7 mouse cellular contexts compared by ENCODE assay signal in the genomic region with DNA sequence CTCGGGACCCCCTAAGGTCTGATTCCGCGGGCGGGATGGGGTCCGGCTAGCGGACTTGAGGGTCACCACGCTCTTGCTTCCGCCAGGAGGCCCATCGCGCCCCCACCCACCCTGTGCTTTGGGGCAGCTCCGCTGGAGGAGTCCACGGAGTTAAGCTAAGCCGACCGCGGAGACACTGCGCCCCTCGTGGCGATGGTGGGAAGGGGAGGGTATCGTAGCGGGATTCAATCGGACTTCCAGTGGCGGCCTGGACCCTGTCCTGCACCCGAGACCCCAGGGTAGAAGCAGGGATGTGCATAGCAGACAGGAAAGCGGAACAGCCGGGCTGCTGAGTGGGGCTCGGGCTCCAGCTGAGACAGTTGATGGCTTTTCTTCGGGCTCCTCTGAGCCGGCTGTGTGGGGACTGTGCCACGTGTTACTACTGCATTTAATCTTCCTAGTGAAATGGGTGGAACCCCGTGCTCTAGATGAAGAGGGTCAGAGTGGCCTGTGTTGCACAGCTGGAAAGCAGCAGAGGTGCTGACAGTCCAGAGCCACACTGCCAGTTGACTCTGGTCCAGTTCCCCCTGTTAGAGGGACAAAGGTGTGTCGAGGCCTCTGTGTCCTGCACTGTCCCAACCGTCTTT. TPM values are rescaled to one million over a fixed set of nuclear protein-coding genes. Genes with fewer than 3 reads are reported as not detected.
A peak's percentile ranks its signal among the peaks of the same experiment; 100 is the strongest.
DNase-seq lines count a peak whose midpoint lies in the region; ATAC-seq and TF ChIP-seq lines count a peak whose summit lies in the region.

No protein-coding gene starts in this region.

- peak; percentile 11; the same call in 1 of the 2 replicates for ATAC-seq in limb, embryonic 15.5 days (ENCODE audit: insufficient number of reproducible peaks, low FRiP score, low TSS enrichment, low read depth)
- ATAC-seq in midbrain, embryonic 16.5 days = peak; percentile 49
- peak; percentile 45 for ATAC-seq in stomach, embryonic 15.5 days (ENCODE audit: insufficient read depth, low FRiP score, low read depth)

- H3K9me3 ChIP-seq in embryonic facial prominence, embryonic 10.5 days = no peaks in the 10 kb centered on the region
- H3K9me3 ChIP-seq in limb, embryonic 15.5 days = no peaks in the 10 kb centered on the region
- H3K9me3 ChIP-seq in midbrain, embryonic 16.5 days (replicated peaks; ENCODE audit: control insufficient read depth, low read length, poor library complexity, severe bottlenecking) = no peaks in the 10 kb centered on the region
- no peaks in the 10 kb centered on the region for H3K9me3 ChIP-seq in stomach, embryonic 15.5 days

- H3K9ac ChIP-seq in heart, adult 2 months (ENCODE audit: low read depth, low read length) = peak overlapping the region; percentile 90
- peak overlapping the region; percentile 80 for H3K9ac ChIP-seq in limb, embryonic 15.5 days
- peak overlapping the region; percentile 67 for H3K9ac ChIP-seq in midbrain, embryonic 16.5 days (ENCODE audit: low read depth, low read length)
- H3K9ac ChIP-seq in stomach, embryonic 15.5 days = no peak overlapping the region

- H3K4me2 ChIP-seq in limb, embryonic 15.5 days = peak overlapping the region; percentile 94
- peak overlapping the region; percentile 80 for H3K4me2 ChIP-seq in midbrain, embryonic 16.5 days (ENCODE audit: low read length)
- peak overlapping the region; percentile 99 for H3K4me2 ChIP-seq in stomach, embryonic 15.5 days

- 0 out of 2 replicates have a peak, but pooled peaks have one; percentile 26 for TF ChIP-seq EP300 in heart, adult 2 months (IDR thresholded peaks at IDR 0.05; ENCODE audit: insufficient read depth, low read depth, low read length)

- intact Hi-C loops in heart, adult 2 months (cut with DNase I) = loop anchor here (1.0 to 5.0 kb wide), 3 partner anchors 28 to 89 kb away; no protein-coding TSS in a partner anchor

- 0 out of 2 replicates have a peak, but pooled peaks have one; percentile 13 for TF ChIP-seq POLR2A in heart, adult 2 months (IDR thresholded peaks at IDR 0.05; ENCODE audit: insufficient read depth, low read depth, low read length)
- no peak for TF ChIP-seq POLR2A in kidney, adult 2 months (IDR thresholded peaks at IDR 0.05; ENCODE audit: low read depth, low read length)

- peak overlapping the region; percentile 55 for H3K27ac ChIP-seq in embryonic facial prominence, embryonic 10.5 days (replicated peaks)
- peak overlapping the region; percentile 61 for H3K27ac ChIP-seq in heart, adult 2 months
- no peak overlapping the region for H3K27ac ChIP-seq in kidney, adult 2 months (ENCODE audit: insufficient read depth, low read depth, low read length)
- peak overlapping the region; percentile 88 for H3K27ac ChIP-seq in limb, embryonic 15.5 days
- no peak overlapping the region for H3K27ac ChIP-seq in midbrain, embryonic 16.5 days (ENCODE audit: low read length)
- no peak overlapping the region for H3K27ac ChIP-seq in stomach, embryonic 15.5 days

- peaks cover 89% of the 10 kb centered on the region for H3K27me3 ChIP-seq in embryonic facial prominence, embryonic 10.5 days (replicated peaks; ENCODE audit: low read depth, poor library complexity, severe bottlenecking)
- H3K27me3 ChIP-seq in heart, adult 2 months (ENCODE audit: control insufficient read depth, insufficient read depth, low read length) = no peaks in the 10 kb centered on the region
- no peaks in the 10 kb centered on the region; the same call in 1 of the 2 replicates for H3K27me3 ChIP-seq in kidney, adult 2 months (replicated peaks; ENCODE audit: control insufficient read depth, insufficient read depth, low read length)
- peaks cover 28% of the 10 kb centered on the region for H3K27me3 ChIP-seq in limb, embryonic 15.5 days
- peaks cover 25% of the 10 kb centered on the region for H3K27me3 ChIP-seq in midbrain, embryonic 16.5 days (ENCODE audit: control insufficient read depth, insufficient read depth, low read depth, low read length)
- H3K27me3 ChIP-seq in stomach, embryonic 15.5 days (replicated peaks) = peaks cover 33% of the 10 kb centered on the region

- H3K4me3 ChIP-seq in embryonic facial prominence, embryonic 10.5 days = peak overlapping the region; percentile 68
- H3K4me3 ChIP-seq in heart, adult 2 months = peak overlapping the region; percentile 66
- H3K4me3 ChIP-seq in kidney, adult 2 months (ENCODE audit: insufficient read depth, low read depth, low read length) = peak overlapping the region; percentile 32; the same call in 1 of the 2 replicates
- peak overlapping the region; percentile 64 for H3K4me3 ChIP-seq in limb, embryonic 15.5 days
- peak overlapping the region; percentile 55 for H3K4me3 ChIP-seq in midbrain, embryonic 16.5 days (ENCODE audit: low read depth, low read length)
- H3K4me3 ChIP-seq in stomach, embryonic 15.5 days (replicated peaks) = peak overlapping the region; percentile 59

- DNase-seq in adrenal gland, postnatal 36 days = peak; percentile 73 to 85
- peak; percentile 89 for DNase-seq in embryonic facial prominence, embryonic 10.5 days (ENCODE audit: low spot score)
- DNase-seq in heart, adult 2 months = peak; percentile 74 to 87
- DNase-seq in kidney, adult 2 months = peak; percentile 54

- H3K79me2 ChIP-seq in heart, adult 2 months (replicated peaks; ENCODE audit: control insufficient read depth, insufficient read depth, low read length) = no peaks in the 10 kb centered on the region

- 6% methylated on average over 32 of the region's 32 CpGs for WGBS in embryonic facial prominence, embryonic 10.5 days
- 4% methylated on average over 32 of the region's 32 CpGs for WGBS in heart, adult 2 months
- 9% methylated on average over 32 of the region's 32 CpGs for WGBS in kidney, adult 2 months
- WGBS in limb, embryonic 15.5 days = 4% methylated on average over 32 of the region's 32 CpGs
- 4% methylated on average over 31 of the region's 32 CpGs for WGBS in midbrain, embryonic 16.5 days
- WGBS in stomach, embryonic 15.5 days = 6% methylated on average over 26 of the region's 32 CpGs

- H3K4me1 ChIP-seq in embryonic facial prominence, embryonic 10.5 days = peaks cover 48% of the 10 kb centered on the region
- peaks cover 17% of the 10 kb centered on the region for H3K4me1 ChIP-seq in heart, adult 2 months (ENCODE audit: control insufficient read depth, insufficient read depth, low read length)
- no peaks in the 10 kb centered on the region for H3K4me1 ChIP-seq in kidney, adult 2 months (ENCODE audit: control insufficient read depth, insufficient read depth, low read length)
- H3K4me1 ChIP-seq in limb, embryonic 15.5 days = peaks cover 57% of the 10 kb centered on the region
- peaks cover 11% of the 10 kb centered on the region for H3K4me1 ChIP-seq in midbrain, embryonic 16.5 days (ENCODE audit: control insufficient read depth, insufficient read depth, low read length)
- peaks cover 23% of the 10 kb centered on the region for H3K4me1 ChIP-seq in stomach, embryonic 15.5 days

- peak; percentile 95 for TF ChIP-seq CTCF in heart, adult 2 months (IDR thresholded peaks at IDR 0.05)
- TF ChIP-seq CTCF in kidney, adult 2 months (conservative IDR thresholded peaks at IDR 0.05; ENCODE audit: insufficient read depth, insufficient read length, low read depth, low read length) = peak; percentile 69

- H3K36me3 ChIP-seq in embryonic facial prominence, embryonic 10.5 days (replicated peaks) = no peaks in the 10 kb centered on the region
- no peaks in the 10 kb centered on the region for H3K36me3 ChIP-seq in heart, adult 2 months (ENCODE audit: control insufficient read depth, insufficient read depth, low read length)
- no peaks in the 10 kb centered on the region for H3K36me3 ChIP-seq in kidney, adult 2 months (ENCODE audit: control insufficient read depth, insufficient read depth, low read length)
- H3K36me3 ChIP-seq in limb, embryonic 15.5 days = no peaks in the 10 kb centered on the region
- no peaks in the 10 kb centered on the region for H3K36me3 ChIP-seq in midbrain, embryonic 16.5 days (ENCODE audit: control insufficient read depth, insufficient read depth, low read length)
- H3K36me3 ChIP-seq in stomach, embryonic 15.5 days = no peaks in the 10 kb centered on the region

RNA-seq across cellular contexts. Expression of gene Zfpm1, which starts 51.1 kb away (rescaled TPM):
- total RNA-seq in adrenal gland, postnatal 36 days (2021) = 10 to 100 TPM; 14.0 to 15.5 TPM
- polyA plus RNA-seq in embryonic facial prominence, embryonic 10.5 days (2016; fragmentation: Nextera tagmentation; extraction: Ambion mirVana) = 1.5 and 2.0 TPM in 2 replicates
- 10 to 100 TPM; 21.2 to 24.6 TPM for total RNA-seq in heart, adult 2 months (2021)
- polyA plus RNA-seq in heart, adult 2 months (2012; rRNA removed) = 20.0 and 20.9 TPM in 2 replicates
- 9.7 and 11.8 TPM in 2 replicates for polyA plus RNA-seq in kidney, adult 2 months (2012; rRNA removed)
- 1.1 and 1.2 TPM in 2 replicates for polyA plus RNA-seq in limb, embryonic 15.5 days (2015; fragmentation: Nextera tagmentation; extraction: Ambion mirVana)
- polyA plus RNA-seq in midbrain, embryonic 16.5 days (2015; fragmentation: Nextera tagmentation; extraction: Ambion mirVana) = 0.77 and 1.2 TPM in 2 replicates
- polyA plus RNA-seq in stomach, embryonic 15.5 days (2015; fragmentation: Nextera tagmentation; extraction: Ambion mirVana) = 5.6 and 5.7 TPM in 2 replicates

Comparison
In these comparisons a context has a peak if more than half of its experiments do, and no peak if none do; other contexts are left out.
1. H3K27ac ChIP-seq: peak in embryonic facial prominence, embryonic 10.5 days (single experiment), heart, adult 2 months (single experiment) and limb, embryonic 15.5 days (single experiment); none in kidney, adult 2 months (single experiment), midbrain, embryonic 16.5 days (single experiment) and stomach, embryonic 15.5 days (single experiment).
2. Peak in every context shown above with its lines, with median percentiles within 50 percentile points of each other: DNase-seq, H3K4me3 ChIP-seq, ATAC-seq and H3K4me2 ChIP-seq.